Mouse (Mus musculus): ENCODE measurements around the gene Map3k6. TPM values are rescaled to one million over a fixed set of nuclear protein-coding genes. Genes with fewer than 3 reads are reported as not detected.
A peak's percentile ranks its signal among the peaks of the same experiment; 100 is the strongest.

Map3k6 gene
- polyA plus RNA-seq, 2 experiments = 7.5 to 10.4 TPM

GRCm38 (mm10) chr4:133201006-133201771, 39.4 kb upstream of the Map3k6 start:
- WGBS = 50% methylated on average over 8 of the region's 8 CpGs
- H3K4me1 ChIP-seq (ENCODE audit: control insufficient read depth, insufficient read depth, low read length) = peaks cover 59% of the 10 kb centered on the region
- no peak overlapping the region for H3K9ac ChIP-seq (ENCODE audit: low read depth, low read length, severe bottlenecking)
- no peak overlapping the region for H3K4me3 ChIP-seq (replicated peaks; ENCODE audit: low read length)
- no peak overlapping the region for H3K4me2 ChIP-seq (replicated peaks; ENCODE audit: low read depth, low read length, severe bottlenecking)
- DNase-seq (ENCODE audit: low spot score) (peak; percentile 63), ATAC-seq (ENCODE audit: low FRiP score, low read depth) (no peak)
- H3K27me3 ChIP-seq (ENCODE audit: control insufficient read depth, insufficient read depth, low read length) = no peaks in the 10 kb centered on the region
- no peak for TF ChIP-seq POLR2A (IDR thresholded peaks at IDR 0.05; ENCODE audit: borderline replicate concordance, extremely low read depth, insufficient read depth, insufficient read length)
- H3K27ac ChIP-seq (replicated peaks; ENCODE audit: low read depth, low read length) = peak overlapping the region; percentile 53; the same call in 1 of the 2 replicates
- peaks cover 11% of the 10 kb centered on the region for H3K36me3 ChIP-seq (ENCODE audit: control insufficient read depth, insufficient read depth, low read length)
- no peaks in the 10 kb centered on the region for H3K9me3 ChIP-seq (ENCODE audit: control insufficient read depth, low read length)

GRCm38 (mm10) chr4:133202254-133202653, 38.4 kb upstream of the Map3k6 start:
- no peaks in the 10 kb centered on the region; the same call in 1 of the 2 replicates for H3K36me3 ChIP-seq (ENCODE audit: control insufficient read depth, insufficient read depth, low read length)

GRCm38 (mm10) chr4:133203591-133203990, 37.0 kb upstream of the Map3k6 start:
- Histone ChIP-seq H3K4me3 (replicated peaks; ENCODE audit: low read length) (no peak overlapping the region), H3K27ac (replicated peaks; ENCODE audit: low read depth, low read length) (no peak overlapping the region), H3K27me3 (ENCODE audit: control insufficient read depth, insufficient read depth, low read length) (no peaks in the 10 kb centered on the region), H3K9me3 (ENCODE audit: control insufficient read depth, low read length) (no peaks in the 10 kb centered on the region), H3K9ac (ENCODE audit: low read depth, low read length, severe bottlenecking) (no peak overlapping the region), H3K4me2 (replicated peaks; ENCODE audit: low read depth, low read length, severe bottlenecking) (no peak overlapping the region), H3K36me3 (ENCODE audit: control insufficient read depth, insufficient read depth, low read length) (no peaks in the 10 kb centered on the region), H3K4me1 (ENCODE audit: control insufficient read depth, insufficient read depth, low read length) (peaks cover 36% of the 10 kb centered on the region)
- ATAC-seq (ENCODE audit: low FRiP score, low read depth) = no peak
- TF ChIP-seq POLR2A (IDR thresholded peaks at IDR 0.05; ENCODE audit: borderline replicate concordance, extremely low read depth, insufficient read depth, insufficient read length) = no peak
- no peak for DNase-seq (ENCODE audit: low spot score)
- 52% methylated on average over 3 of the region's 3 CpGs for WGBS

More at GRCm38 (mm10) chr4:133202254-133202653, 38.4 kb upstream of the Map3k6 start:
- 92% methylated on average over 3 of the region's 3 CpGs for WGBS
- H3K4me1 ChIP-seq (ENCODE audit: control insufficient read depth, insufficient read depth, low read length) = peaks cover 50% of the 10 kb centered on the region
- no peak overlapping the region for H3K27ac ChIP-seq (replicated peaks; ENCODE audit: low read depth, low read length)
- no peak overlapping the region for H3K4me3 ChIP-seq (replicated peaks; ENCODE audit: low read length)
- ATAC-seq (ENCODE audit: low FRiP score, low read depth) (no peak), DNase-seq (ENCODE audit: low spot score) (no peak)
- H3K27me3 ChIP-seq (ENCODE audit: control insufficient read depth, insufficient read depth, low read length) = no peaks in the 10 kb centered on the region
- H3K4me2 ChIP-seq (replicated peaks; ENCODE audit: low read depth, low read length, severe bottlenecking) = no peak overlapping the region
- no peak for TF ChIP-seq POLR2A (IDR thresholded peaks at IDR 0.05; ENCODE audit: borderline replicate concordance, extremely low read depth, insufficient read depth, insufficient read length)
- H3K9ac ChIP-seq (ENCODE audit: low read depth, low read length, severe bottlenecking) = no peak overlapping the region
- no peaks in the 10 kb centered on the region for H3K9me3 ChIP-seq (ENCODE audit: control insufficient read depth, low read length)

- DNase-seq (ENCODE audit: low spot score) = no peak
- no peak for ATAC-seq (ENCODE audit: low FRiP score, low read depth)
- Histone ChIP-seq H3K9ac (ENCODE audit: low read depth, low read length, severe bottlenecking) (peak overlapping the region; percentile 12; the same call in 1 of the 2 replicates), H3K27me3 (ENCODE audit: control insufficient read depth, insufficient read depth, low read length) (no peaks in the 10 kb centered on the region), H3K27ac (replicated peaks; ENCODE audit: low read depth, low read length) (0 out of 2 replicates have a peak overlapping the region, but pooled peaks have one; percentile 13), H3K36me3 (ENCODE audit: control insufficient read depth, insufficient read depth, low read length) (no peaks in the 10 kb centered on the region), H3K4me1 (ENCODE audit: control insufficient read depth, insufficient read depth, low read length) (peaks cover 31% of the 10 kb centered on the region), H3K9me3 (ENCODE audit: control insufficient read depth, low read length) (no peaks in the 10 kb centered on the region), H3K4me2 (replicated peaks; ENCODE audit: low read depth, low read length, severe bottlenecking) (no peak overlapping the region), H3K4me3 (replicated peaks; ENCODE audit: low read length) (no peak overlapping the region)
- WGBS = 28% methylated on average over 7 of the region's 7 CpGs
- no peak for TF ChIP-seq POLR2A (IDR thresholded peaks at IDR 0.05; ENCODE audit: borderline replicate concordance, extremely low read depth, insufficient read depth, insufficient read length)
Measured at GRCm38 (mm10) chr4:133204379-133204778, 36.2 kb upstream of the Map3k6 start.

GRCm38 (mm10) chr4:133209366-133209765, 31.3 kb upstream of the Map3k6 start:
- ATAC-seq (ENCODE audit: low FRiP score, low read depth) (no peak), DNase-seq (ENCODE audit: low spot score) (peak; percentile 78)
- Histone ChIP-seq H3K4me3 (replicated peaks; ENCODE audit: low read length) (no peak overlapping the region), H3K27me3 (ENCODE audit: control insufficient read depth, insufficient read depth, low read length) (peaks cover 18% of the 10 kb centered on the region), H3K4me2 (replicated peaks; ENCODE audit: low read depth, low read length, severe bottlenecking) (no peak overlapping the region), H3K9ac (ENCODE audit: low read depth, low read length, severe bottlenecking) (no peak overlapping the region), H3K9me3 (ENCODE audit: control insufficient read depth, low read length) (no peaks in the 10 kb centered on the region), H3K4me1 (ENCODE audit: control insufficient read depth, insufficient read depth, low read length) (peaks cover 25% of the 10 kb centered on the region), H3K27ac (replicated peaks; ENCODE audit: low read depth, low read length) (no peak overlapping the region), H3K36me3 (ENCODE audit: control insufficient read depth, insufficient read depth, low read length) (no peaks in the 10 kb centered on the region)
- 3% methylated on average over 11 of the region's 11 CpGs for WGBS
- TF ChIP-seq POLR2A (IDR thresholded peaks at IDR 0.05; ENCODE audit: borderline replicate concordance, extremely low read depth, insufficient read depth, insufficient read length) = no peak
